Mouse (Mus musculus) heart, adult 9 months (tissue): ENCODE measurements around the gene Gm20867.
"Not testable (repeated sequence)": the region's sequence is repeated elsewhere in the genome, so short reads cannot be mapped to it uniquely, and the experiment has no call there.

Source experiments
- DNase-seq, 2 experiments: peaks; one replicate each; pipeline ENCODE4 v3.0.0; 2022; ENCODE audit warnings: low spot score in 2 of 2

The Gm20867 gene

DNA sequence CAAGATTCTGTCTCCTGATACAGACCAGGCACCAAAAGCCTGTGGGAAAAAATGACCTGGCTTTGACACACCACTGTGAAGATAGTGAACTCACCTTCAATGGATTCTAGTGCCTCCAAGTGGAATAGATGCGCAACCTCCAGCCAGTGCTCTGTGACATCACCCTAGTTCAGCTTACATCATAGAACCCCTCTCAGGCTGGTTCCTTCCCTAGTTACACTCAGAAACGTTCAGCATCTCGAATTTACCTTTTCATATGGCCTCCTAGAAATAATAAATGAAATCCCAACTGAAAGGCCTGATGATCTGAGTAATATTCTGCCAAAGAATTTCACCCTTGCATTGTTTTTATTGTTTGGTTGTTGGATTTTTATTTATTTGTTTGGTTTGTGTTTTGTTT is at the start of gene Gm20867:
TSS of gene Gm20867 (minus strand) at position 101 of the 400 bp plus-strand sequence.
- DNase-seq = not testable (repeated sequence)
